Mouse (Mus musculus): Measurements from ENCODE around the gene 2310011J03Rik. TPM values are rescaled to one million over a fixed set of nuclear protein-coding genes. Genes with fewer than 3 reads are reported as not detected.

Gene 2310011J03Rik
- polyA plus RNA-seq, 1 experiment: 93.8 TPM

DNA sequence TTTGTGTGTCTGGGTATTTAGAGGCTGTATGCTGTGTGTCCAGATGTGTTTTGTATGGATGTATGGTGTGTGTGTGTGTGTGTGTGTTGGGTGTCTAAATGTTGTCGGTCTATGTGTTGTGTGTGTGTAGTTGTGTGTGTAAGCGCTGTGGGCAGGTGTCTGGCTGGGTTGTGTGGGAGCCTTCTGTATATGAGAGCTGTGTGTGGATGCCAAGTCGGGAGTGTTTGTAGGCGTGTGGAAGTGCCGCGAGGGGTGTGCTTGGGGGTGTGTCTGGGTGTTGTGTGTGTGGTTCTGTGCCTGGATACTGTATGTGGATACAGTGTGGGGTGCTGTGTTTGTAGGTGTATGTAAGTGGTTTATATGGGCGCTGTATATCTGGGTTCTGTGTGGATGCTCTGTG is 37.0 kb upstream of the 2310011J03Rik start:
- Histone ChIP-seq H3K27me3 (ENCODE audit: control insufficient read depth, insufficient read depth, low read length) (peaks cover 18% of the 10 kb centered on the region), H3K4me3 (ENCODE audit: control insufficient read depth, insufficient read depth, low read length) (no peak overlapping the region)

DNA sequence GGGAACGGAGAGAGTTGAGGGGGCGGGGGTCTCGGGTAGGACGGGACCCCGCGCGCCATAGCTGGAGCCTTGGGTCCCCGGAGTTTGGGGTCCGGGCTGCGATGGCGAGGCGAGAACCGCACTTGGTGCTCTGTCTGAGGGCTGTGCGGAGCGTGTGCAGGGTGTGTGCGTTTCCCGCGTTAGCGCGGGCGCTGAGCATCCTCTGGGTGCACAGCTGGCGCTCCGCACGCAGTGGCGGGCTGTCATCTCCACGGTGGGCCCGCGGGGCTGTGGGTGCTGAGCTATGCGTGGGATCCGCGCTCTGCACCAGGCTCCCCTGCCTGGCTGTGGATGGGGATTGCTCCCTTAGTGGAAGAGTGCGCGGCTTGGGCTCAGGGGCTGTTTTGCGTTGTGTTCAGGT is 36.4 kb upstream of the 2310011J03Rik start:
- peaks cover 18% of the 10 kb centered on the region for H3K27me3 ChIP-seq (ENCODE audit: control insufficient read depth, insufficient read depth, low read length)
- no peak for DNase-seq
- no peaks in the 10 kb centered on the region for H3K36me3 ChIP-seq (ENCODE audit: control insufficient read depth, insufficient read depth, low read length)
- H3K4me3 ChIP-seq (ENCODE audit: control insufficient read depth, insufficient read depth, low read length): no peak overlapping the region
- no peak for TF ChIP-seq POLR2A (IDR thresholded peaks at IDR 0.05; ENCODE audit: control insufficient read depth, extremely low read depth, insufficient read depth, low read length, poor library complexity)
- TF ChIP-seq CTCF (IDR thresholded peaks at IDR 0.05; ENCODE audit: borderline replicate concordance, control insufficient read depth, extremely low read depth, insufficient read depth, low read length, poor library complexity): no peak
- WGBS: 7% methylated on average over 34 of the region's 34 CpGs
- H3K4me1 ChIP-seq (replicated peaks; ENCODE audit: control insufficient read depth, insufficient read depth, low read length): no peaks in the 10 kb centered on the region
- H3K27ac ChIP-seq (ENCODE audit: control insufficient read depth, insufficient read depth, low read length): no peak overlapping the region

More for the DNA sequence above, 37.0 kb upstream of the 2310011J03Rik start:
- DNase-seq: no peak
- WGBS: 35% methylated on average over 7 of the region's 7 CpGs
- H3K36me3 ChIP-seq (ENCODE audit: control insufficient read depth, insufficient read depth, low read length): no peaks in the 10 kb centered on the region
- TF ChIP-seq CTCF (IDR thresholded peaks at IDR 0.05; ENCODE audit: borderline replicate concordance, control insufficient read depth, extremely low read depth, insufficient read depth, low read length, poor library complexity) (no peak), POLR2A (IDR thresholded peaks at IDR 0.05; ENCODE audit: control insufficient read depth, extremely low read depth, insufficient read depth, low read length, poor library complexity) (no peak)
- H3K27ac ChIP-seq (ENCODE audit: control insufficient read depth, insufficient read depth, low read length): no peak overlapping the region
- no peaks in the 10 kb centered on the region for H3K4me1 ChIP-seq (replicated peaks; ENCODE audit: control insufficient read depth, insufficient read depth, low read length)

DNA sequence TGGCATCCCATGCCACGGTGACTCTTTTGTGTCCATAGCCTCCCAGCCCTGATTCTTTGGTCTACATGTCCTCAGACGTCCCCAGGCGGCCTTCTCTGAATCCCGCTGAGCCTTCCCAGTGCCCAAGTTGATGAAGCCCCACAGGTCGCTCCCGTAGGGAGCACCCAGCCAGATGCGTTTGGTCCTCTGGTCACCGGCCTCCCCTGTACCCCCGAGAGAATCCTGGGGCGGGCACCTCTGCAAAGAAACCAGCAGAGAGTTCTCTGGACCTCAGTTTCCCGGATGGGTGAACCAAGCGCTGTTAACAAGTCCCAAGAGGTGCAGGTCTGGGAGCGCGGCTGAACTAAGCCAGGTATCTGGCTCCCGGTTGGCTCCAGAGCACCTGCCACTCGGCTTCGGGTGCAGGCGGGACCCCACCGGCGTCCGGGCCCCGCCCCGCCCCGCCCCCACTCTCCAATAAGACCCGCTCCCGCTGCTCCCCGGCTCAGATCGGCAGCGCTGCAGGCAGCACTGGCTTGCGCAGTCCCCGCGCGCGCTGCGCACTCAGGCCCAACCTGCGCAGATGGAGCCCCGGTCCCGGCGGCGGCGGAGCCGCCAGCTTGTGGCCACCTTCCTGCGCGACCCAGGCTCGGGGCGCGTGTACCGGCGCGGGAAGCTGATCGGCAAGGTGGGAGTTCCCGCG is 35.8 kb upstream of the 2310011J03Rik start, which contains the start of gene Plk5:
Plk5 (plus strand) TSS at position 459 of the 682 bp plus-strand sequence.
- no peak for DNase-seq
- Histone ChIP-seq H3K4me1 (replicated peaks; ENCODE audit: control insufficient read depth, insufficient read depth, low read length) (no peaks in the 10 kb centered on the region), H3K4me3 (ENCODE audit: control insufficient read depth, insufficient read depth, low read length) (no peak within 1 kb of the TSS), H3K36me3 (ENCODE audit: control insufficient read depth, insufficient read depth, low read length) (no peaks in the 10 kb centered on the region), H3K27ac (ENCODE audit: control insufficient read depth, insufficient read depth, low read length) (no peak within 1 kb of the TSS), H3K27me3 (ENCODE audit: control insufficient read depth, insufficient read depth, low read length) (peaks cover 18% of the 10 kb centered on the region)
- TF ChIP-seq POLR2A (IDR thresholded peaks at IDR 0.05; ENCODE audit: control insufficient read depth, extremely low read depth, insufficient read depth, low read length, poor library complexity) (no peak), CTCF (IDR thresholded peaks at IDR 0.05; ENCODE audit: borderline replicate concordance, control insufficient read depth, extremely low read depth, insufficient read depth, low read length, poor library complexity) (no peak)
- 5% methylated on average over 53 of the region's 53 CpGs for WGBS

- no peak for DNase-seq
- TF ChIP-seq POLR2A (IDR thresholded peaks at IDR 0.05; ENCODE audit: control insufficient read depth, extremely low read depth, insufficient read depth, low read length, poor library complexity) (no peak), CTCF (IDR thresholded peaks at IDR 0.05; ENCODE audit: borderline replicate concordance, control insufficient read depth, extremely low read depth, insufficient read depth, low read length, poor library complexity) (no peak)
- Histone ChIP-seq H3K4me1 (replicated peaks; ENCODE audit: control insufficient read depth, insufficient read depth, low read length) (no peaks in the 10 kb centered on the region), H3K27me3 (ENCODE audit: control insufficient read depth, insufficient read depth, low read length) (peaks cover 18% of the 10 kb centered on the region), H3K36me3 (ENCODE audit: control insufficient read depth, insufficient read depth, low read length) (no peaks in the 10 kb centered on the region), H3K27ac (ENCODE audit: control insufficient read depth, insufficient read depth, low read length) (no peak overlapping the region), H3K4me3 (ENCODE audit: control insufficient read depth, insufficient read depth, low read length) (no peak overlapping the region)
- 30% methylated on average over 9 of the region's 9 CpGs for WGBS
Observed at GRCm38 (mm10) chr10:80355431-80355830, 35.1 kb upstream of the 2310011J03Rik start.

- H3K36me3 ChIP-seq (ENCODE audit: control insufficient read depth, insufficient read depth, low read length): no peaks in the 10 kb centered on the region
- peaks cover 19% of the 10 kb centered on the region for H3K27me3 ChIP-seq (ENCODE audit: control insufficient read depth, insufficient read depth, low read length)
- 0 out of 2 replicates have a peak, but pooled peaks cover 4% of the 10 kb centered on the region for H3K4me1 ChIP-seq (replicated peaks; ENCODE audit: control insufficient read depth, insufficient read depth, low read length)
- DNase-seq: no peak
- H3K27ac ChIP-seq (ENCODE audit: control insufficient read depth, insufficient read depth, low read length): no peak overlapping the region
- 50% methylated on average over 8 of the region's 8 CpGs for WGBS
- TF ChIP-seq POLR2A (IDR thresholded peaks at IDR 0.05; ENCODE audit: control insufficient read depth, extremely low read depth, insufficient read depth, low read length, poor library complexity) (no peak), CTCF (IDR thresholded peaks at IDR 0.05; ENCODE audit: borderline replicate concordance, control insufficient read depth, extremely low read depth, insufficient read depth, low read length, poor library complexity) (no peak)
- H3K4me3 ChIP-seq (ENCODE audit: control insufficient read depth, insufficient read depth, low read length): no peak overlapping the region
Observed at GRCm38 (mm10) chr10:80352727-80353126, 32.4 kb upstream of the 2310011J03Rik start.

GRCm38 (mm10) chr10:80351896-80352295 is 31.6 kb upstream of the 2310011J03Rik start:
- WGBS: 42% methylated on average over 11 of the region's 11 CpGs
- DNase-seq: no peak
- Histone ChIP-seq H3K27me3 (ENCODE audit: control insufficient read depth, insufficient read depth, low read length) (peaks cover 18% of the 10 kb centered on the region; the same call in 1 of the 2 replicates), H3K4me3 (ENCODE audit: control insufficient read depth, insufficient read depth, low read length) (no peak overlapping the region), H3K36me3 (ENCODE audit: control insufficient read depth, insufficient read depth, low read length) (no peaks in the 10 kb centered on the region), H3K27ac (ENCODE audit: control insufficient read depth, insufficient read depth, low read length) (no peak overlapping the region), H3K4me1 (replicated peaks; ENCODE audit: control insufficient read depth, insufficient read depth, low read length) (0 out of 2 replicates have a peak, but pooled peaks cover 4% of the 10 kb centered on the region)
- TF ChIP-seq CTCF (IDR thresholded peaks at IDR 0.05; ENCODE audit: borderline replicate concordance, control insufficient read depth, extremely low read depth, insufficient read depth, low read length, poor library complexity) (no peak), POLR2A (IDR thresholded peaks at IDR 0.05; ENCODE audit: control insufficient read depth, extremely low read depth, insufficient read depth, low read length, poor library complexity) (no peak)

All from thymus, adult 2 months (tissue).